Mouse (Mus musculus) bone marrow, adult 2 months (tissue): ENCODE measurements around the gene Vav3. TPM values are rescaled to one million over a fixed set of nuclear protein-coding genes. Genes with fewer than 3 reads are reported as not detected.

Experiments
- H3K27ac ChIP-seq: fragments of 200-500 bp; 2 replicates; pipeline ENCODE4 v1.5.1; 2012; ENCODE audit warnings: low read depth, mild to moderate bottlenecking, control low read depth, inconsistent platforms, low read length; ENCODE audit not compliant: control insufficient read depth, poor library complexity, insufficient read depth
- H3K4me1 ChIP-seq: fragments of 200-500 bp; 2 replicates; pipeline ENCODE4 v1.6.1; 2011; ENCODE audit warnings: low read length; ENCODE audit not compliant: control insufficient read depth, insufficient read depth
- H3K4me3 ChIP-seq: fragments of 200-500 bp; replicated peaks from 2 replicates; pipeline ENCODE3; 2011; ENCODE audit warnings: mild to moderate bottlenecking, low read depth, low read length, control low read depth; ENCODE audit not compliant: control insufficient read depth
- CTCF ChIP-seq: fragments of 200-500 bp; IDR thresholded peaks from 2 replicates; pipeline ENCODE4 v1.5.1; 2011; ENCODE audit warnings: low read length, control low read depth; ENCODE audit not compliant: control insufficient read depth, insufficient read depth
- POLR2A ChIP-seq: fragments of 200-500 bp; IDR thresholded peaks from 2 replicates; pipeline ENCODE4 v1.6.1; 2011; ENCODE audit warnings: low read depth, mild to moderate bottlenecking, control low read depth, low read length, borderline replicate concordance; ENCODE audit not compliant: control insufficient read depth
- WGBS: fragments of 180-500 bp; shearing (Covaris S2); methylation state at CpG from one replicate; pipeline ENCODE4 v1.1.7; 2018; 5-methylcytosine and 5-hydroxymethylcytosine counted together
- polyA plus RNA-seq: library from polyadenylated mRNA; stranded (reverse); fragments of >200 nt; gene quantifications from 2 replicates; pipeline ENCODE4 v1.2.4, GENCODE M21; 2011; ENCODE audit warnings: low replicate concordance; ENCODE audit not compliant: missing spikeins, insufficient read depth, insufficient read length

Gene Vav3
- polyA plus RNA-seq, 1 experiment, result 12.7 TPM

GRCm38 (mm10) chr3:109672925-109673324 is 332.5 kb downstream of the Vav3 start:
- Histone ChIP-seq H3K4me1 (no peaks in the 10 kb centered on the region), H3K4me3 (no peak overlapping the region), H3K27ac (no peak overlapping the region)
- no peak for TF ChIP-seq POLR2A
- TF ChIP-seq CTCF, result no peak
- WGBS, result 75% methylated on average over 1 of the region's 1 CpGs

- 62% methylated on average over 2 of the region's 2 CpGs for WGBS
- Histone ChIP-seq H3K4me1 (no peaks in the 10 kb centered on the region), H3K27ac (no peak overlapping the region), H3K4me3 (no peak overlapping the region)
- no peak for TF ChIP-seq POLR2A
- no peak for TF ChIP-seq CTCF
Observed at GRCm38 (mm10) chr3:109680281-109680680, 339.8 kb downstream of the Vav3 start.

- H3K4me1 ChIP-seq, result no peaks in the 10 kb centered on the region
- no peak for TF ChIP-seq POLR2A
- no peak for TF ChIP-seq CTCF
- 78% methylated on average over 5 of the region's 5 CpGs for WGBS
Observed at GRCm38 (mm10) chr3:109681863-109682262, 341.4 kb downstream of the Vav3 start.

DNA sequence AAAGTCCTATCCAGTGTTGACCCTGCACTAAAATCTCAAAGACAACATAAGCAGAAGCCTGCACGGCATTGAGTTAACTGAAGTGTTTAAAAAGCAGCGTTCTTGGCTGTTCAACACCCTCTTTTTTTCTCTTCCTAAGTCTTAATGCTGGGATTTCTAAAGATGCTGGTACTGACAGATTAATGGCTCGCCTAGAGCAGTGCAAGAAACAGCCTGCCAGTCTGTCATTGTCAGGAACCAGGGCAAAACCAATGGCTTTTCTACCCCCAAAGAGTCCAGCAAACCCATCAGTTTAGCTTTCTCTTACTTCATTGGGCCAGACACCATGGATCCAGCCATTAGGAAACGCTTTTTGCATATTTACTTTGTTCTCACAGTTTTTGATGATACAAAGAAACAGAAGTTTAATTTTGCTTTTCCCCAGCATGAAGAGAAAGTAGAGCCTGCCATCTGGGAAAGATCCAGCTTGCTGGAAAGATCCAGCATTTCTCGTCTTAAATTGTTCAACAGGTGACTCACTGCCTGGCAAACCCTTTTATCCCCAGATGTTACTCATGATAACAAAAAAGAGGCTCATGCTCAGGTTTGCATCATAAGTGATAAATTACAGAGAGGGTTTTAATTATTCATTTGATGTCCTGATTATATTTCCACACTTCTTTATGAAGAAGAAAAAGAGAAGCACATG is 343.3 kb downstream of the Vav3 start:
- H3K4me1 ChIP-seq, result no peaks in the 10 kb centered on the region
- TF ChIP-seq POLR2A (no peak), CTCF (no peak)
- 74% methylated on average over 5 of the region's 5 CpGs for WGBS
- no peak overlapping the region for H3K27ac ChIP-seq
- no peak overlapping the region for H3K4me3 ChIP-seq

More at GRCm38 (mm10) chr3:109681863-109682262, 341.4 kb downstream of the Vav3 start:
- Histone ChIP-seq H3K27ac (no peak overlapping the region), H3K4me3 (no peak overlapping the region)

GRCm38 (mm10) chr3:109690566-109690965 is 350.1 kb downstream of the Vav3 start:
- no peaks in the 10 kb centered on the region for H3K4me1 ChIP-seq
- WGBS, result 71% methylated on average over 2 of the region's 2 CpGs
- H3K4me3 ChIP-seq, result no peak overlapping the region
- no peak overlapping the region for H3K27ac ChIP-seq
- TF ChIP-seq POLR2A, result no peak
- no peak for TF ChIP-seq CTCF

DNA sequence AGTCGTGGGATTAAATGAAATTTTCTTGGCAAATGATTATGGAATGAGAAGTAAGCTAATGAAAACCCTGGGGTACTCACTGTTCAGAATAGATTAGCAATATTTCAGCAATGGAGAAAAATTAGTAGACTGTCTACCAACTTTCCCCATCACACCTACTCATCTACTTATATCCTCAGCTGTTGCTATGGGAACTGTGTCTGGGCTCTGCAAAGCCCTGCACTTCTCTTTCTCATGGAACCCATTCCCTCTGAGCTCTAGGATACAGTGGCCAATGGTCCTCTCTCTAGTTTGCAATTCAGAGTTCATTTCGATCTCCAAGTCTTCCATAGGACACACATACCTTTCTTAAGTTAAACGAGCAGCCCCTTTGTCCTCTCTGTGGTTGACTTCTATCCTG is 352.2 kb downstream of the Vav3 start:
- Histone ChIP-seq H3K4me3 (no peak overlapping the region), H3K4me1 (no peaks in the 10 kb centered on the region), H3K27ac (no peak overlapping the region)
- 70% methylated on average over 3 of the region's 3 CpGs for WGBS
- TF ChIP-seq POLR2A, result no peak
- no peak for TF ChIP-seq CTCF

GRCm38 (mm10) chr3:109701301-109701700 is 360.8 kb downstream of the Vav3 start:
- Histone ChIP-seq H3K4me3 (no peak overlapping the region), H3K4me1 (no peaks in the 10 kb centered on the region), H3K27ac (no peak overlapping the region)
- 45% methylated on average over 1 of the region's 1 CpGs for WGBS
- TF ChIP-seq CTCF (no peak), POLR2A (no peak)

GRCm38 (mm10) chr3:109707786-109708460 is 367.5 kb downstream of the Vav3 start:
- TF ChIP-seq POLR2A (no peak), CTCF (no peak)
- Histone ChIP-seq H3K4me3 (no peak overlapping the region), H3K4me1 (no peaks in the 10 kb centered on the region), H3K27ac (no peak overlapping the region)
- WGBS, result 76% methylated on average over 2 of the region's 2 CpGs

DNA sequence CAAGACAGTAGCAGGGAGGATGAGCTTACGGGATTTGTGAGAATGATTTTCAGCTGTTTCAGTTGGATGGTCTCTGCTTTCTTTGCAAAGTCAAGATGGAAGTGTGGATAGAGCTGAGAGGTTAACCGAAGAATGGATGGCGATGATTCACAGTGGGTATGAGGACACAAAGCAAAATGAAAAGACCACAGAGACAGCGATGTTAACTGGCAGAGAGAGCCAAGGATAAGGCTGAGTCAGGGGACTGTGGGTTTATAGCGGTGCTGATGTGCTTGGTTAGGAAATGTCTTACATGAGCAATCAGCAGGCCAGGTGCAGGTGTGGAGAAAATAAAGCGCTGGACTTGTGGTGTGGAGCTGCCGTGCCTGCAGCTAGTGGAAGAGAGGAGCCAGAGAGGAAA is 371.3 kb downstream of the Vav3 start:
- Histone ChIP-seq H3K27ac (no peak overlapping the region), H3K4me3 (no peak overlapping the region), H3K4me1 (no peaks in the 10 kb centered on the region)
- WGBS, result 81% methylated on average over 7 of the region's 7 CpGs
- TF ChIP-seq CTCF, result no peak
- TF ChIP-seq POLR2A, result no peak
